8 mouse cellular contexts compared by ENCODE assay signal in the genomic region with DNA sequence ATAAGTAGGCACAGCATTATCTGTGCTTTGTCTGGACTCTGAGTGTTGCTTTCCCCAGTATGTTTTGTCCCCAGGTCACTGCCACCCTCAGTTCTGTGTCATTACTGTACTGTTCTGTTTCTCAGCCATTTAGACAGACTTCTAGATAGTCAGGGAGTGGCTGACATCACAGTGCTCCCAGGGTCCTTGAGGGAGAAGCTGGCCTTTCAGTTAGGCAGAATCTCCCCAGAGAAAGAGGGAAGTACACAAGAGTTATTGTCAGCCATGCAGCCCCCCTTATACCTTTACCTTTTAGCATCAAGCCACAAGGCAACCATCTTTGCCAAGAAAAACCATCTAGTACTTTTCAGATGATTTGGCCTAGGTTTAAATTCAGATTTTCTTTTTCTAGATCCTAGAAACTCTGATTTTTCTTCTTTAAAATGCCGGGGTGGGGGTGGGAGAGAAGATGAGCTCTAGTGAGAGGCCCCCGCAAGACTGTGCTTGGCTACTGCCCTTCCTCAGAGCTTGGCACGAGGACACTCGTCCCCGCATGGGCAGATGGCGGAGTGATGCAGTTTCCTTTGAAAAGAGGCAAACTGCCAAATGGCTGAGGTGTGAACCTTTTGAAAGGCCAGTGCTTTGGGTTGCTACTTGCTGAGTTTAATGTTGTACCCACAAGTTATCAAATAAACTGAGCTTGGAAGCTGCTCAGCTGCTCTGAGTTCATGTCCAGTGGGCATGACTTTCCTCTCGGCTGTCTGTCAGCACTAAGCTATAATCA. TPM values are rescaled to one million over a fixed set of nuclear protein-coding genes. Genes with fewer than 3 reads are reported as not detected.
DNase-seq lines count a peak whose midpoint lies in the region; ATAC-seq lines count a peak whose summit lies in the region.

No protein-coding gene starts in this region.

- no peak overlapping the region for H3K4me2 ChIP-seq in forebrain, embryonic 14.5 days (ENCODE audit: low read length)
- no peak overlapping the region for H3K4me2 ChIP-seq in forebrain, embryonic 11.5 days (ENCODE audit: low read depth, low read length, severe bottlenecking)
- no peak overlapping the region for H3K4me2 ChIP-seq in neural tube, embryonic 15.5 days

- H3K27me3 ChIP-seq in forebrain, embryonic 14.5 days (replicated peaks; ENCODE audit: control insufficient read depth, insufficient read depth, low read length) = no peaks in the 10 kb centered on the region
- H3K27me3 ChIP-seq in forebrain, embryonic 11.5 days (ENCODE audit: control insufficient read depth, insufficient read depth, low read length) = no peaks in the 10 kb centered on the region
- H3K27me3 ChIP-seq in neural tube, embryonic 15.5 days (replicated peaks) = no peaks in the 10 kb centered on the region

- H3K4me1 ChIP-seq in forebrain, embryonic 14.5 days (ENCODE audit: control insufficient read depth, insufficient read depth, low read length) = peaks cover 15% of the 10 kb centered on the region
- peaks cover 2% of the 10 kb centered on the region; the same call in 1 of the 2 replicates for H3K4me1 ChIP-seq in forebrain, embryonic 11.5 days (replicated peaks; ENCODE audit: control insufficient read depth, insufficient read depth, low read length)
- H3K4me1 ChIP-seq in neural tube, embryonic 15.5 days = peaks cover 33% of the 10 kb centered on the region

- no peaks in the 10 kb centered on the region for H3K9me3 ChIP-seq in forebrain, embryonic 14.5 days (replicated peaks; ENCODE audit: control insufficient read depth, low read length)
- no peaks in the 10 kb centered on the region for H3K9me3 ChIP-seq in forebrain, embryonic 11.5 days (ENCODE audit: control insufficient read depth, low read length)
- no peaks in the 10 kb centered on the region for H3K9me3 ChIP-seq in neural tube, embryonic 15.5 days (replicated peaks)

- H3K9ac ChIP-seq in forebrain, embryonic 14.5 days (ENCODE audit: low read length) = no peak overlapping the region; the same call in 1 of the 2 replicates
- no peak overlapping the region for H3K9ac ChIP-seq in forebrain, embryonic 11.5 days (ENCODE audit: low read length)
- H3K9ac ChIP-seq in neural tube, embryonic 15.5 days (replicated peaks) = no peak overlapping the region

- no peak overlapping the region for H3K4me3 ChIP-seq in forebrain, embryonic 14.5 days (ENCODE audit: low read depth, low read length)
- H3K4me3 ChIP-seq in forebrain, embryonic 11.5 days (ENCODE audit: low read depth, low read length) = no peak overlapping the region
- no peak overlapping the region for H3K4me3 ChIP-seq in neural tube, embryonic 15.5 days (replicated peaks)

- no peak; the same call in 1 of the 2 replicates for ATAC-seq in forebrain, embryonic 14.5 days
- ATAC-seq in forebrain, embryonic 11.5 days (replicated peaks; ENCODE audit: low FRiP score) = no peak
- peak; percentile 69; the same call in 1 of the 2 replicates for ATAC-seq in frontal cortex, adult (ENCODE audit: low TSS enrichment)
- ATAC-seq in neural tube, embryonic 15.5 days (ENCODE audit: low FRiP score) = no peak

- H3K36me3 ChIP-seq in forebrain, embryonic 14.5 days (ENCODE audit: control insufficient read depth, insufficient read depth, low read length) = peaks cover 14% of the 10 kb centered on the region
- no peaks in the 10 kb centered on the region; the same call in 1 of the 2 replicates for H3K36me3 ChIP-seq in forebrain, embryonic 11.5 days (ENCODE audit: control insufficient read depth, insufficient read depth, low read length)
- H3K36me3 ChIP-seq in neural tube, embryonic 15.5 days = peaks cover 14% of the 10 kb centered on the region

- WGBS in forebrain, embryonic 14.5 days = 47% methylated on average over 7 of the region's 7 CpGs
- 83% methylated on average over 7 of the region's 7 CpGs for WGBS in forebrain, embryonic 11.5 days
- 54% methylated on average over 7 of the region's 7 CpGs for WGBS in neural tube, embryonic 15.5 days

- 0 out of 2 replicates have a peak overlapping the region, but pooled peaks have one; percentile 48 for H3K27ac ChIP-seq in forebrain, embryonic 14.5 days (ENCODE audit: low read depth, low read length)
- no peak overlapping the region for H3K27ac ChIP-seq in forebrain, embryonic 11.5 days (ENCODE audit: low read depth, low read length)
- H3K27ac ChIP-seq in neural tube, embryonic 15.5 days (replicated peaks) = peak overlapping the region; percentile 46; the same call in 1 of the 2 replicates

- peak; percentile 78 for DNase-seq in forebrain, embryonic 14.5 days (ENCODE audit: low spot score)
- DNase-seq in forebrain, embryonic 11.5 days (ENCODE audit: low spot score) = no peak
- peak; percentile 32 to 39 for DNase-seq in layer of hippocampus, postnatal 36 days
- DNase-seq in layer of hippocampus, adult 9-10 months (ENCODE audit: low spot score) = no peak
- DNase-seq in embryo, embryonic 11 days = no peak
- DNase-seq in retina, embryonic 14.5 days (ENCODE audit: low spot score) = no peak

RNA-seq across cellular contexts. Expression of a gene that starts 8.2 kb away (rescaled TPM):
- polyA plus RNA-seq in forebrain, embryonic 14.5 days (2014; fragmentation: Nextera tagmentation; extraction: Ambion mirVana) = 5.7 and 5.9 TPM in 2 replicates
- polyA plus RNA-seq in forebrain, embryonic 11.5 days (2014; fragmentation: Nextera tagmentation; extraction: Ambion mirVana) = 4.3 and 4.5 TPM in 2 replicates
- total RNA-seq in layer of hippocampus, postnatal 36 days (2021) = 10 to 100 TPM; 83.8 to 83.9 TPM
- 7.7 and 8.4 TPM in 2 replicates for polyA plus RNA-seq in neural tube, embryonic 15.5 days (2015; fragmentation: Nextera tagmentation; extraction: Ambion mirVana)

RNA-seq across cellular contexts. Expression of a gene that starts 18.6 kb away (rescaled TPM):
- polyA plus RNA-seq in forebrain, embryonic 14.5 days (2014; fragmentation: Nextera tagmentation; extraction: Ambion mirVana) = 0.20 and 0.34 TPM in 2 replicates
- polyA plus RNA-seq in forebrain, embryonic 11.5 days (2014; fragmentation: Nextera tagmentation; extraction: Ambion mirVana) = 0.03 TPM in 2 replicates
- total RNA-seq in layer of hippocampus, postnatal 36 days (2021) = under 1 TPM; 0.23 to 0.30 TPM
- 0.33 and 0.46 TPM in 2 replicates for polyA plus RNA-seq in neural tube, embryonic 15.5 days (2015; fragmentation: Nextera tagmentation; extraction: Ambion mirVana)

RNA-seq across cellular contexts. Expression of a gene that starts 44.8 kb away (rescaled TPM):
- 5.4 and 6.3 TPM in 2 replicates for polyA plus RNA-seq in forebrain, embryonic 14.5 days (2014; fragmentation: Nextera tagmentation; extraction: Ambion mirVana)
- polyA plus RNA-seq in forebrain, embryonic 11.5 days (2014; fragmentation: Nextera tagmentation; extraction: Ambion mirVana) = 3.2 and 4.8 TPM in 2 replicates
- 10 to 100 TPM; 73.4 to 75.4 TPM for total RNA-seq in layer of hippocampus, postnatal 36 days (2021)
- 8.0 and 9.2 TPM in 2 replicates for polyA plus RNA-seq in neural tube, embryonic 15.5 days (2015; fragmentation: Nextera tagmentation; extraction: Ambion mirVana)

RNA-seq across cellular contexts. Expression of a gene that starts 55.0 kb away (rescaled TPM):
- 42.2 and 43.4 TPM in 2 replicates for polyA plus RNA-seq in forebrain, embryonic 14.5 days (2014; fragmentation: Nextera tagmentation; extraction: Ambion mirVana)
- 55.9 and 59.9 TPM in 2 replicates for polyA plus RNA-seq in forebrain, embryonic 11.5 days (2014; fragmentation: Nextera tagmentation; extraction: Ambion mirVana)
- total RNA-seq in layer of hippocampus, postnatal 36 days (2021) = 10 to 100 TPM; 26.8 to 27.4 TPM
- 38.6 and 43.3 TPM in 2 replicates for polyA plus RNA-seq in neural tube, embryonic 15.5 days (2015; fragmentation: Nextera tagmentation; extraction: Ambion mirVana)

Comparison
In these comparisons a context has a peak if more than half of its experiments do, and no peak if none do; other contexts are left out.
1. DNase-seq: peak in forebrain, embryonic 14.5 days (single experiment) and layer of hippocampus, postnatal 36 days (2 of 2); none in forebrain, embryonic 11.5 days (single experiment), layer of hippocampus, adult 9-10 months (single experiment), embryo, embryonic 11 days (single experiment) and retina, embryonic 14.5 days (single experiment).